Comparison of ENCODE assay signal across 8 mouse cellular contexts in genomic region chr5:111893905-111894311, GRCm38 (mm10).
DNase-seq lines count a peak whose midpoint lies in the region; ATAC-seq lines count a peak whose summit lies in the region.

No protein-coding gene starts in this region.

- 1% methylated on average over 11 of the region's 11 CpGs for WGBS in midbrain, embryonic 13.5 days
- WGBS in stomach, embryonic 16.5 days, result 3% methylated on average over 11 of the region's 11 CpGs

- peak overlapping the region; percentile 56 for H3K9ac ChIP-seq in midbrain, embryonic 13.5 days (replicated peaks)
- H3K9ac ChIP-seq in stomach, embryonic 16.5 days (ENCODE audit: low read length), result peak overlapping the region; percentile 53; the same call in 1 of the 2 replicates

- DNase-seq in adrenal gland, adult (ENCODE audit: inconsistent age in 2 of 2, low spot score in 1 of 2), result peak; percentile 53 to 60
- DNase-seq in embryo, embryonic 11.5 days (ENCODE audit: low read depth, low spot score), result peak; percentile 80
- peak; percentile 82 for DNase-seq in gastrocnemius, postnatal 14 days
- peak; percentile 7 to 37 for DNase-seq in left cerebral cortex, adult 8-10 months (ENCODE audit: low spot score in 2 of 2)

- H3K27me3 ChIP-seq in midbrain, embryonic 13.5 days, result no peaks in the 10 kb centered on the region; the same call in 1 of the 2 replicates
- no peaks in the 10 kb centered on the region for H3K27me3 ChIP-seq in stomach, embryonic 16.5 days (ENCODE audit: control insufficient read depth, insufficient read depth, low read length)

- peak overlapping the region; percentile 17 for H3K4me3 ChIP-seq in midbrain, embryonic 13.5 days (replicated peaks)
- peak overlapping the region; percentile 16; the same call in 1 of the 2 replicates for H3K4me3 ChIP-seq in stomach, embryonic 16.5 days (replicated peaks; ENCODE audit: low read length)

- peak; percentile 50 for ATAC-seq in inflammation-experienced regulatory T-cells, adult 6 months
- ATAC-seq in midbrain, embryonic 13.5 days, result peak; percentile 88
- peak; percentile 86 for ATAC-seq in stomach, embryonic 16.5 days (ENCODE audit: insufficient read depth, low FRiP score)
- no peak for ATAC-seq in monocyte, adult 5-6 weeks (replicated peaks; ENCODE audit: insufficient number of reproducible peaks, low FRiP score, low TSS enrichment, poor library complexity, severe bottlenecking)

- no peaks in the 10 kb centered on the region for H3K9me3 ChIP-seq in midbrain, embryonic 13.5 days
- H3K9me3 ChIP-seq in stomach, embryonic 16.5 days (replicated peaks; ENCODE audit: control insufficient read depth, low read length), result no peaks in the 10 kb centered on the region

- peaks cover 50% of the 10 kb centered on the region for H3K4me1 ChIP-seq in midbrain, embryonic 13.5 days (replicated peaks)
- H3K4me1 ChIP-seq in stomach, embryonic 16.5 days (ENCODE audit: control insufficient read depth, insufficient read depth, low read length), result peaks cover 36% of the 10 kb centered on the region

- no peaks in the 10 kb centered on the region for H3K36me3 ChIP-seq in midbrain, embryonic 13.5 days
- no peaks in the 10 kb centered on the region for H3K36me3 ChIP-seq in stomach, embryonic 16.5 days (ENCODE audit: control insufficient read depth, insufficient read depth, low read length)

- intact Hi-C loops in gastrocnemius, postnatal 14 days (cut with DNase I; ENCODE audit: low total_unique reads), result no loop called here

- peak overlapping the region; percentile 46 for H3K4me2 ChIP-seq in midbrain, embryonic 13.5 days (replicated peaks)
- H3K4me2 ChIP-seq in stomach, embryonic 16.5 days (ENCODE audit: low read depth, low read length), result peak overlapping the region; percentile 32

- peak overlapping the region; percentile 81 for H3K27ac ChIP-seq in midbrain, embryonic 13.5 days
- H3K27ac ChIP-seq in stomach, embryonic 16.5 days (ENCODE audit: low read length), result peak overlapping the region; percentile 75

Comparison
In these comparisons a context has a peak if more than half of its experiments do, and no peak if none do; other contexts are left out.
1. DNase-seq: peak in every context shown above with its lines; median percentile 82 in gastrocnemius, postnatal 14 days; 80 in embryo, embryonic 11.5 days; 56 in adrenal gland, adult; 22 in left cerebral cortex, adult 8-10 months.